Mouse (Mus musculus) lung, postnatal 4 days (tissue): Measurements from ENCODE around the gene Zfp345.
"Not testable (repeated sequence)": the region's sequence is repeated elsewhere in the genome, so short reads cannot be mapped to it uniquely, and the experiment has no call there.

ENCODE experiments used
- DNase-seq, 2 experiments: peaks; one replicate each; pipeline ENCODE4 v3.0.0; 2021

Gene Zfp345

DNA sequence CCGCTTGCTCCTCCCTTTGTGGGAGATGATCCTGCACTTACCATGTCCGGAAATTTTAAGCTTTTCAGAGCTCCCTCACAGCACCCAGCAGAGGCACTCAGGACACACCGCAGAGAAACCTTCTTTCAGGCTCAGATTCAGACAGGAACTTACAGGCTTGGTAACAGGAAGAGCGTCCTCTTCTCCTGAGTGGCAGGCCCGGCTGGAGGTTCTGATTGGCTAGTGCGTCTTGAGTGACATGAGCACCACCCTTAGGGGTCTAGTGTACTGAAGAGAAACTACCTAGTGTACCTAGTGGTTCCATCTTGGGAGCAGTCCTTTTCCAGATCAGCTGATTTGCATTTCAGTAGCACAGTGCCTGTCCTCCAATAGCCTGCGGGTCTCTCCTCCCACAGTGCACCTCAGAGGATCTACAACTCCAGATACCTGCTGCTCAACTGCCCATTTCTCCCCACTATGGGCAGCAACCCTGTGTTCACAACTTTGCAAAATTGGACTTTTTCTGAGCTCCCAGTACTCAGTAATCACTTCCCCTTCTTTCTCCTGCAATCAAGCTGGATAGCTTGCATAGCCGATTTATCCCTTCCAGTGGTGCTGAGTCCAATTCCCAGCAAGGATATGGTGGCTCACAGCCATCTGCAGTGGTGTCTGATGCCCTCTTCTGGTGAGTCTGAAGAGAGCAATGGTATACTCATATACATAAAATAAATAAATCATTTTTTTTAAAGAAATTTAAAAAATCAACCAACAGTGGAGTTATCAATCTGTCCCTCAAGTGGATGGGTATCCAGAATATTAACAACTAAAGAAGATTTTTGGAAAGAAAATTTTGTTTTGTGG, at the start of gene Zfp345:
Gene Zfp345 (minus strand): TSS at position 153 of the 840 bp plus-strand sequence.
- DNase-seq, result peak; percentile 12 to 36

DNA sequence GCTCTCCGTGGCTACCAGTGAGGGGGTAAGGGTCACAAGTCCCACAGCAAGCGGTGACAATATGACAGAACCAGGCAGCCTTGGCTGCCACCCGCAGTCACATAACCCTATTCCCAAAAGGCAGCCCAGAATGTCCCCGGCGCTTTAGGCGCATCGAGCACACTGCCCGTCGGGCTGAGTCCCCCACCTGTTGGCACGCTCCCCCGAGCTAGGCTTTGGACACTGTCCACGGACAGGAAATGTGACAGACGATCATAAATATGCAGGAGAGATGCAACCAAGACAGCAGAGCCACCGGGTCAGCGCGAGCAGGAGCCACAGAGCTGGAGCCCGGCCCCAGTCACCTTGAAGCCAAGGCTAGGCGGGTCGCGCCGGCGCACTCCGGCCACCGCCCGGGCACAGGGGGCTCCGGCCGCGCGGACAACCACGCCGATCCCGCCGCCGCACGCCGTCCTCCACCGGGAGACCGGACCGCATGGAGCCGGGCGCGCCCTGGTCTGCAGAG, 40.9 kb upstream of the Zfp345 start:
- DNase-seq, result no peak

DNA sequence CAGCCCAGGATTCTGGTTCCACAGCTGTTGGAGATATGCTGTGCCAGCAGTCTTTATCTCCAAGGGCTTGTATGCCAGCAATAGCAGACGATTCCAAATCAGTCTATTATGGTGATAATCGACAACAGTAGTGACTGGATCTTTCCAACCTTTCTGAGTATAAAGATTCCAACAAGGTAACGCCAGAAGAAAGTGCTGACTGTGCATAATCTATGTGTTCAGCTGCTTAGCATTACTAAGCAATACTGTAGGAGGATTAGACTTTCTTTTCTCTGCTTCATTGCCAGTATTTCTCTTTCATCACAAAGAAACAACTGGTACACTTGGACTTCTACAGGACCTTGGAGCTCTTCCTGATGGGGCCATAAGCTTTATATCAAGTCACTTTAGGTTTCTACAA, 27.9 kb upstream of the Zfp345 start:
- no peak for DNase-seq

DNA sequence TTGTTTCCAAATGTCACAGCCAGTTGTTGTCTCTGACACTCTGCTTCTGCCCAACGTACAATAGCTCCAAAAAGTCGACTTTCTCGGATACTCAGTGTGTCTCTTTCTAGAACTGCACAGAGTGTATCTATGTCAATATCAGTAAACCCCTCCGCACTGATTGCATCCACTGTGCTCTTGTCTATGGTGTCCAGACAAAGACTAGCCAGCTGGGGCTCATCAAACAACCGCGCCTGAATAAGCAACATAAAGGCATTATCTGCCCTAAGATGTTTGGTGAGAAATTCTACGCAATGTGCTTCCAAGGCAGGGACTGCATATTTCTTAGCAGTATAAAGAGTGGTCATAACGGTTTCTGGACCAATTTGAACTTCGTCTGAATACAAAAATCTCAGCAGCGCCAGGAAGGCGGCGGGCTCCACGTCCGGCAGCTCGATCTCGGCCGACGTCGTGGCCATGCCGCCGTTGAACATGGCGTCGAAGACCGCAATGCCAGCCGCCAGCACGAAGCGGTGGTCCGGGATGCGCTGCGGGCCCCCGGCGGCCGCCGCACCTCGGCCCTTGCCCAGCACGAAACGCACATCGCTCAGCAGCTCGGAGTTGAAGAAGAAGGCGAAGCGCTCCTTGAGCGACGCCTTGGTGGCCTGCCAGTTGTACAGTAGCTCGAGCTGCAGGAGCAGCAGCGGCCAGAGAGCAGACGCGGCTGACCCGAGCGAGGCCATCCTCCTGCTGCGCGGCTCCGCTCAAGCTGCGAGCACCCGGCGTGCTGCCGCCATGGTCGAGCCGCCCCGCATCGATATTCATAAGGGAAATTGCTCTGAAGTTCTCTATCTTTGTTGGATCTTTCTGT, 15.5 kb upstream of the Zfp345 start:
- DNase-seq, result peak in 1 of 2 experiments; percentile 18

DNA sequence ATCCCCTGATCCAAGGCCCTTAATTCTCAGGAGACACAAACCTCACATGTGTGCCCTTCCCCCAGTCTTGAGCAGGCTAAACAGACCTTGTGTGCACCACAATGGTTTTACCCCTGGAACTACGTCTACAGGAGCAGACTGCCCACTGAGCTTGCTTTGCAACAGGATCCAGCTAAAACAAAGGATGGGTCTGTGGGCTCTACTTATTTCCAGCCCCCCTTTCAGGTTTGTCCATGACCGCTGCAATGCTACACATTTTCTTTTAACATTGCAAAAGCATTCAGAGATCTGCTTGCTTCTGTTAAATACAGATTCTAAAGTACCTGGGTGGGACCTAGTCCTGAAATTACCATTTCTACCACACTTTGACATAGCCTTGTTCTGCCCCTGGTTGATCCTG, 8.1 kb upstream of the Zfp345 start:
- no peak for DNase-seq

DNA sequence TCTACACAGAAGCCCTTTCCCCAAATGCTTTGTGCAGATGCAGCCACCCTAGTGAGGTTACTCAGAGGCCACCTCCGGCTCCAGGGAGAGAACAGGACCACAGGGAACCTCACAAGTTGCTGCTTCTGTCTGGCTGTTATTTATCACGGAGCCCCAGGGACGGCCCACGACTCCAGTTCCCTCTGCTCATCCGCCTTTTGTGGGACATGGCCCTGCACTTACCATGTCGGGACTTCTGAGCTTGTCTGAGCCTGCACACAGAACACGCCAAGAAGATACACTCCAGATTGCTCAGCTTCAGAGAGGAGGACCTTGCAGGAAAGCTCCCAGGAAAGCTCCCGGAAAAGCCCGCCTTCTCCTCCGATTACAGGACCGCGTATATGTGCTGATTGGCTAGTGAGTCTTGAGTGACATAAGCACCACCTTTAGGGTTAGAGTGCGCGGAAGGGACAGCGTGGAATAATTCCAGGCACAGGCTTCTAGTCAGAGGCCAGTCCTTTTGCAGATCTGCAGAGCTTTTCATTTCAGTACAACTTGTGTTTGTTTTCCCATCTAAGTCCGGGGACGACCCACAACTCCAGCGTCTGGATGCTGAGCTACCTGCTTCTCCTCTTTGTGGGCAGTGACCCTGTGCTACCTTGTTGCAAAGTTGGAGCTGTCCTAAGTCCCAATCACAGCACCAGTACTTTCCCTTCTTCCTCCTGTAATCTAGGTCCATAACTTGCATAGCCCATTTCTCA, 33.5 kb downstream of the Zfp345 start, which contains the start of gene Zfp442:
Gene Zfp442 (minus strand): TSS at position 307 of the 740 bp plus-strand sequence.
- peak; percentile 71 to 75 for DNase-seq

DNA sequence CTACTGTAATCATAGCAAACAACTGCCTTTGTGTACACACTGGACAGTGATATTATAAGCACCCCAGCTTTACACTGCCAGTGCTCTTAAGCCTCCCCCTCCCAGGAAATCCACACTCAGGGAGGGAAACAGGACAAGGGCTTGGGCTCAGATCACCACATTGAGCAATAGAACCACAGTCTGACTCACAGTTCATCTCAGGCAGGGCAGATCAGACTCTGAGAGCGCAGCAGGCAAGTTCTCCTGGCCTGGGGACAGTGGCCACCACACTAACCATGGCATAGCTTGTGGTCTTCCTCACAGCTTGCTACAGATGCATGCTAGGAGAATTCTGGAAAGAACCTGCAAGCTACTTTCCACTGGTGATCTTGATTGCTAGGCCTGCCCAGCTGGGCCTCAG, 45.8 kb downstream of the Zfp345 start:
- not testable (repeated sequence) for DNase-seq
